Comparison of ENCODE assay signal across 23 mouse cellular contexts in genomic region chr2:31796943-31797342, GRCm38 (mm10). TPM values are rescaled to one million over a fixed set of nuclear protein-coding genes. Genes with fewer than 3 reads are reported as not detected.
A peak's percentile ranks its signal among the peaks of the same experiment; 100 is the strongest.
DNase-seq lines count a peak whose midpoint lies in the region; ATAC-seq and TF ChIP-seq lines count a peak whose summit lies in the region.
"Had no signal": no experiment of that assay in that cellular context is flagged by ENCODE, and none has a peak within 500 bp of the region (broad histone marks: within the 10 kb centered on the region; RNA-seq: fewer than 3 reads in every experiment).

No protein-coding gene starts in this region.

- no peak for TF ChIP-seq EP300 in heart, postnatal 0 days (IDR thresholded peaks at IDR 0.05; ENCODE audit: low read depth)

- H3K4me2 ChIP-seq in heart, postnatal 0 days (ENCODE audit: low read depth, low read length), result no peak overlapping the region
- no peak overlapping the region for H3K4me2 ChIP-seq in liver, embryonic 11.5 days
- H3K4me2 ChIP-seq: embryonic facial prominence, embryonic 15.5 days; heart, embryonic 12.5 days; hindbrain, embryonic 15.5 days had no signal

- 69% methylated on average over 3 of the region's 3 CpGs for WGBS in heart, postnatal 0 days
- WGBS in liver, embryonic 11.5 days, result 90% methylated on average over 3 of the region's 3 CpGs

- H3K9me3 ChIP-seq in heart, postnatal 0 days (replicated peaks; ENCODE audit: control insufficient read depth, low read length), result no peaks in the 10 kb centered on the region
- no peaks in the 10 kb centered on the region for H3K9me3 ChIP-seq in liver, embryonic 11.5 days (ENCODE audit: control insufficient read depth, low read length)
- H3K9me3 ChIP-seq: embryonic facial prominence, embryonic 15.5 days; forebrain, embryonic 10.5 days; heart, embryonic 12.5 days; hindbrain, embryonic 15.5 days had no signal

- no peaks in the 10 kb centered on the region for H3K27me3 ChIP-seq in heart, postnatal 0 days (ENCODE audit: control insufficient read depth, insufficient read depth, low read length)
- no peaks in the 10 kb centered on the region for H3K27me3 ChIP-seq in liver, embryonic 11.5 days (replicated peaks; ENCODE audit: control insufficient read depth, insufficient read depth, low read length)
- H3K27me3 ChIP-seq: embryonic facial prominence, embryonic 15.5 days; heart, embryonic 12.5 days; hindbrain, embryonic 15.5 days had no signal

- H3K4me1 ChIP-seq in heart, postnatal 0 days (ENCODE audit: control insufficient read depth, insufficient read depth), result no peaks in the 10 kb centered on the region
- no peaks in the 10 kb centered on the region for H3K4me1 ChIP-seq in liver, embryonic 11.5 days (replicated peaks; ENCODE audit: control insufficient read depth, insufficient read depth, low read length)
- H3K4me1 ChIP-seq: forebrain, embryonic 10.5 days; heart, embryonic 12.5 days; hindbrain, embryonic 15.5 days had no signal

- H3K9ac ChIP-seq in heart, postnatal 0 days (replicated peaks; ENCODE audit: low read depth, low read length), result no peak overlapping the region
- H3K9ac ChIP-seq in liver, embryonic 11.5 days (ENCODE audit: low read depth, low read length), result no peak overlapping the region
- H3K9ac ChIP-seq: embryonic facial prominence, embryonic 15.5 days; heart, embryonic 12.5 days; hindbrain, embryonic 15.5 days had no signal

- ATAC-seq in heart, postnatal 0 days (ENCODE audit: insufficient read depth, low read depth), result 0 out of 2 replicates have a peak, but pooled peaks have one; percentile 36
- ATAC-seq in liver, embryonic 11.5 days (replicated peaks; ENCODE audit: low FRiP score), result no peak
- ATAC-seq: forebrain, embryonic 14.5 days had no signal

- no peak for TF ChIP-seq CTCF in heart, postnatal 0 days (IDR thresholded peaks at IDR 0.05; ENCODE audit: low read depth)

- no peak overlapping the region for H3K27ac ChIP-seq in heart, postnatal 0 days (ENCODE audit: low read depth)
- no peak overlapping the region for H3K27ac ChIP-seq in liver, embryonic 11.5 days (ENCODE audit: low read depth, low read length)
- H3K27ac ChIP-seq: embryonic facial prominence, embryonic 15.5 days; forebrain, embryonic 10.5 days; hindbrain, embryonic 15.5 days had no signal

- no peak for DNase-seq in heart, postnatal 0 days (ENCODE audit: low spot score)
- DNase-seq in heart, adult 18-20 months, result no peak
- peak; percentile 47 for DNase-seq in right cerebral cortex, adult 18-20 months
- DNase-seq in right cerebral cortex, adult 2 months (ENCODE audit: low spot score in 2 of 2), result no peak
- peak; percentile 40 for DNase-seq in lung, postnatal 14 days
- no peak for DNase-seq in spleen, adult 12 weeks (ENCODE audit: low spot score)
- no peak for DNase-seq in liver, embryonic 11.5 days (ENCODE audit: low spot score)
- DNase-seq: adrenal gland, adult 2 months; adrenal gland, postnatal 25 days; cerebellum, adult 2 months; cerebellum, postnatal 10 days; embryo, embryonic 11 days; heart, postnatal 36 days had no signal

- no peak overlapping the region for H3K4me3 ChIP-seq in heart, postnatal 0 days (ENCODE audit: low read depth, low read length)
- no peak overlapping the region for H3K4me3 ChIP-seq in liver, embryonic 11.5 days (ENCODE audit: low read depth, low read length)
- H3K4me3 ChIP-seq: embryonic facial prominence, embryonic 15.5 days; erythroblast, embryonic 14.5 days; forebrain, embryonic 10.5 days; heart, embryonic 12.5 days; hindbrain, embryonic 15.5 days had no signal

- peaks cover 98% of the 10 kb centered on the region for H3K36me3 ChIP-seq in heart, postnatal 0 days (replicated peaks; ENCODE audit: control insufficient read depth, insufficient read depth, low read length)
- H3K36me3 ChIP-seq in liver, embryonic 11.5 days (ENCODE audit: control insufficient read depth, insufficient read depth, low read length), result peaks cover 56% of the 10 kb centered on the region

RNA-seq across cellular contexts. Expression of gene Qrfp, which starts 13.4 kb away (rescaled TPM):
- total RNA-seq in heart, postnatal 0 days (2014; rRNA removed; ENCODE audit: low replicate concordance), result not detected in 2 replicates
- polyA plus RNA-seq in heart, postnatal 0 days (2015; fragmentation: Nextera tagmentation; extraction: Ambion mirVana), result 0.04 TPM in 1 of 2 replicates, not detected in the other
- under 1 TPM in 1 of 2 experiments, not detected in 1; 0.10 TPM for total RNA-seq in heart, adult 18-20 months (2021)
- 0.08 TPM in 1 of 2 replicates, not detected in the other for polyA plus RNA-seq in liver, embryonic 11.5 days (2014; fragmentation: Nextera tagmentation; extraction: Ambion mirVana)
- total RNA-seq: adrenal gland, adult 2 months; adrenal gland, postnatal 25 days; ES-E14; heart, adult 8-10 months; heart, postnatal 36 days had no signal
- polyA plus RNA-seq: adrenal gland, adult 2 months; cerebellum, adult 2 months; erythroblast, embryonic 14.5 days; heart, embryonic 12.5 days; hindbrain, embryonic 15.5 days had no signal

RNA-seq across cellular contexts. Expression of gene Fibcd1, which starts 48.9 kb away (rescaled TPM):
- total RNA-seq in heart, postnatal 0 days (2014; rRNA removed; ENCODE audit: low replicate concordance), result not detected in 2 replicates
- not detected in 2 replicates for polyA plus RNA-seq in heart, postnatal 0 days (2015; fragmentation: Nextera tagmentation; extraction: Ambion mirVana)
- not detected for total RNA-seq in heart, adult 18-20 months (2021)
- 0.04 and 0.14 TPM in 2 replicates for polyA plus RNA-seq in liver, embryonic 11.5 days (2014; fragmentation: Nextera tagmentation; extraction: Ambion mirVana)
- total RNA-seq: adrenal gland, adult 2 months; common myeloid progenitor, adult 5-6 weeks; heart, adult 8-10 months; heart, postnatal 36 days had no signal
- polyA plus RNA-seq: erythroblast, embryonic 14.5 days; heart, embryonic 16.5 days had no signal

Comparison
In these comparisons a context has a peak if more than half of its experiments do, and no peak if none do; other contexts are left out.
1. DNase-seq: peak in right cerebral cortex, adult 18-20 months (single experiment) and lung, postnatal 14 days (single experiment); none in heart, postnatal 0 days (single experiment), heart, adult 18-20 months (0 of 2), right cerebral cortex, adult 2 months (0 of 2), spleen, adult 12 weeks (single experiment) and liver, embryonic 11.5 days (single experiment).